ENCODE assay signal across 8 mouse cellular contexts in genomic region chr4:41507326-41507924, GRCm38 (mm10). TPM values are rescaled to one million over a fixed set of nuclear protein-coding genes. Genes with fewer than 3 reads are reported as not detected.
DNase-seq lines count a peak whose midpoint lies in the region; ATAC-seq and TF ChIP-seq lines count a peak whose summit lies in the region.

No protein-coding gene starts in this region.

- peaks cover 23% of the 10 kb centered on the region for H3K27me3 ChIP-seq in heart, embryonic 11.5 days (ENCODE audit: control insufficient read depth, insufficient read depth, low read length)
- H3K27me3 ChIP-seq in G1E (ENCODE audit: insufficient read depth, low read length) = peaks cover 26% of the 10 kb centered on the region
- peaks cover 2% of the 10 kb centered on the region; the same call in 1 of the 2 replicates for H3K27me3 ChIP-seq in forebrain, embryonic 15.5 days

- peak overlapping the region; percentile 94 for H3K4me2 ChIP-seq in heart, embryonic 11.5 days
- peak overlapping the region; percentile 72 for H3K4me2 ChIP-seq in forebrain, embryonic 15.5 days (replicated peaks)

- intact Hi-C loops in heart, postnatal 25 days (cut with DNase I) = loop anchor here (2.0 kb wide), 1 partner anchor 39 kb away; no protein-coding TSS in a partner anchor

- peaks cover 2% of the 10 kb centered on the region for H3K4me1 ChIP-seq in heart, embryonic 11.5 days (ENCODE audit: control insufficient read depth, insufficient read depth, low read length)
- peaks cover 50% of the 10 kb centered on the region for H3K4me1 ChIP-seq in G1E (ENCODE audit: insufficient read depth, low read depth, low read length)
- H3K4me1 ChIP-seq in forebrain, embryonic 15.5 days = peaks cover 26% of the 10 kb centered on the region

- WGBS in heart, embryonic 11.5 days (ENCODE audit: insufficient replicate concordance) = 2% methylated on average over 22 of the region's 22 CpGs
- 1% methylated on average over 22 of the region's 22 CpGs for WGBS in forebrain, embryonic 15.5 days
- 20% methylated on average over 22 of the region's 22 CpGs for WGBS in macrophage (ENCODE audit: missing documents)

- H3K4me3 ChIP-seq in heart, embryonic 11.5 days (ENCODE audit: low read depth, low read length) = peak overlapping the region; percentile 52
- H3K4me3 ChIP-seq in G1E (ENCODE audit: low read depth, low read length) = peak overlapping the region; percentile 69
- peak overlapping the region; percentile 53 for H3K4me3 ChIP-seq in forebrain, embryonic 15.5 days
- peak overlapping the region; percentile 14; the same call in 1 of the 2 replicates for H3K4me3 ChIP-seq in macrophage (ENCODE audit: inconsistent target)

- H3K36me3 ChIP-seq in heart, embryonic 11.5 days (ENCODE audit: control insufficient read depth, insufficient read depth, low read length) = no peaks in the 10 kb centered on the region
- H3K36me3 ChIP-seq in G1E (replicated peaks) = no peaks in the 10 kb centered on the region
- no peaks in the 10 kb centered on the region for H3K36me3 ChIP-seq in forebrain, embryonic 15.5 days
- no peaks in the 10 kb centered on the region for H3K36me3 ChIP-seq in macrophage (ENCODE audit: inconsistent target)

- no peaks in the 10 kb centered on the region for H3K9me3 ChIP-seq in heart, embryonic 11.5 days (replicated peaks; ENCODE audit: control insufficient read depth, low read length)
- H3K9me3 ChIP-seq in G1E (replicated peaks) = no peaks in the 10 kb centered on the region
- H3K9me3 ChIP-seq in forebrain, embryonic 15.5 days = no peaks in the 10 kb centered on the region

- no peak for DNase-seq in heart, postnatal 25 days (ENCODE audit: low spot score)
- DNase-seq in G1E (ENCODE audit: low spot score) = no peak
- no peak for DNase-seq in adrenal gland, adult 2 months
- no peak for DNase-seq in frontal cortex, adult 2 months (ENCODE audit: extremely low spot score in 1 of 2, low spot score in 1 of 2)
- DNase-seq in c-Kit-positive CD71-positive TER-119-positive erythroid progenitor cells, embryonic 14.5 days (ENCODE audit: low spot score) = no peak

- H3K27ac ChIP-seq in heart, embryonic 11.5 days (ENCODE audit: low read depth, low read length) = no peak overlapping the region
- peak overlapping the region; percentile 72 for H3K27ac ChIP-seq in forebrain, embryonic 15.5 days (replicated peaks)
- no peak overlapping the region for H3K27ac ChIP-seq in macrophage

- no peak for ATAC-seq in heart, embryonic 11.5 days (replicated peaks; ENCODE audit: insufficient number of reproducible peaks, low FRiP score, low TSS enrichment)
- ATAC-seq in G1E (ENCODE audit: extremely low read depth, insufficient number of reproducible peaks, low FRiP score, poor library complexity, severe bottlenecking) = no peak
- ATAC-seq in forebrain, embryonic 15.5 days (replicated peaks) = peak; percentile 23

- no peaks in the 10 kb centered on the region for H3K79me2 ChIP-seq in macrophage (ENCODE audit: inconsistent target)

- peak overlapping the region; percentile 58 for H3K9ac ChIP-seq in heart, embryonic 11.5 days (ENCODE audit: low read depth, low read length)
- H3K9ac ChIP-seq in forebrain, embryonic 15.5 days (replicated peaks) = peak overlapping the region; percentile 67

- no peak for TF ChIP-seq CTCF in G1E (IDR thresholded peaks at IDR 0.05; ENCODE audit: low read depth, low read length)

RNA-seq across cellular contexts. Expression of gene AI464131, which starts 4.5 kb away (rescaled TPM):
- polyA plus RNA-seq in heart, embryonic 11.5 days (2014; fragmentation: Nextera tagmentation; extraction: Ambion mirVana) = 2.9 and 3.2 TPM in 2 replicates
- 10 to 100 TPM; 10.2 to 10.4 TPM for total RNA-seq in heart, postnatal 25 days (2021)
- 4.3 and 4.4 TPM in 2 replicates for total RNA-seq in G1E (2014; fragmentation: Nextera tagmentation)
- 7.0 and 7.3 TPM in 2 replicates for total RNA-seq in G1E (2017)
- 2.2 and 3.1 TPM in 2 replicates for polyA plus RNA-seq in G1E (2012)
- 2.8 and 3.1 TPM in 2 replicates for polyA plus RNA-seq in forebrain, embryonic 15.5 days (2015; fragmentation: Nextera tagmentation; extraction: Ambion mirVana)
- 1 to 10 TPM in 1 of 26 experiments, under 1 TPM in 3, not detected in 22; 0.19 to 1.0 (median 0.68) TPM for total RNA-seq in macrophage (2018; cell fraction: chromatin; rRNA removed)
- under 1 TPM; 0.04 to 0.27 (median 0.10) TPM for total RNA-seq in macrophage (2018; cell fraction: cytosol; rRNA removed)
- total RNA-seq in macrophage (2018; cell fraction: nucleus; rRNA removed) = 1 to 10 TPM in 3 of 26 experiments, under 1 TPM in 16, not detected in 7; 0.12 to 5.5 (median 0.33) TPM
- 0.10 to 0.13 TPM (median 0.12 TPM) in 3 replicates for polyA plus RNA-seq in macrophage (2018)
- total RNA-seq in adrenal gland, adult 2 months (2021) = 10 to 100 TPM; 12.3 to 15.2 TPM
- polyA plus RNA-seq in adrenal gland, adult 2 months (2012; rRNA removed) = 11.5 and 14.6 TPM in 2 replicates
- polyA plus RNA-seq in frontal cortex, adult 2 months (2012; rRNA removed) = 22.6 and 23.6 TPM in 2 replicates

RNA-seq across cellular contexts. Expression of gene 1110017D15Rik, which starts 9.7 kb away (rescaled TPM):
- not detected in 2 replicates for polyA plus RNA-seq in heart, embryonic 11.5 days (2014; fragmentation: Nextera tagmentation; extraction: Ambion mirVana)
- not detected for total RNA-seq in heart, postnatal 25 days (2021)
- total RNA-seq in G1E (2014; fragmentation: Nextera tagmentation) (7.3 and 10.5 TPM in 2 replicates), G1E (2017) (0.22 and 1.7 TPM in 2 replicates)
- polyA plus RNA-seq in G1E (2012) (0.08 TPM in 1 of 2 replicates, not detected in the other), macrophage (2018) (0.22 TPM in 1 of 3 replicates, not detected in the others)
- polyA plus RNA-seq in forebrain, embryonic 15.5 days (2015; fragmentation: Nextera tagmentation; extraction: Ambion mirVana) = 9.4 and 15.7 TPM in 2 replicates
- total RNA-seq in macrophage (2018; cell fraction: chromatin; rRNA removed) = 1 to 10 TPM in 25 of 26 experiments, not detected in 1; 1.3 to 5.4 (median 3.0) TPM
- total RNA-seq in macrophage (2018; cell fraction: cytosol; rRNA removed) = under 1 TPM in 8 of 26 experiments, not detected in 18; 0.14 to 0.24 (median 0.19) TPM
- total RNA-seq in macrophage (2018; cell fraction: nucleus; rRNA removed) = 1 to 10 TPM in 25 of 26 experiments, under 1 TPM in 1; 0.46 to 6.1 (median 1.9) TPM
- total RNA-seq in adrenal gland, adult 2 months (2021) = under 1 TPM in 1 of 2 experiments, not detected in 1; 0.55 TPM
- polyA plus RNA-seq in adrenal gland, adult 2 months (2012; rRNA removed) = 0.40 and 0.66 TPM in 2 replicates
- 10.1 and 10.6 TPM in 2 replicates for polyA plus RNA-seq in frontal cortex, adult 2 months (2012; rRNA removed)

RNA-seq across cellular contexts. Expression of gene Nudt2, which starts 42.5 kb away (rescaled TPM):
- 45.0 and 46.4 TPM in 2 replicates for polyA plus RNA-seq in heart, embryonic 11.5 days (2014; fragmentation: Nextera tagmentation; extraction: Ambion mirVana)
- total RNA-seq in heart, postnatal 25 days (2021) = 10 to 100 TPM; 29.6 to 32.7 TPM
- total RNA-seq in G1E (2014; fragmentation: Nextera tagmentation) (22.5 and 26.6 TPM in 2 replicates), G1E (2017) (62.3 and 72.7 TPM in 2 replicates)
- polyA plus RNA-seq in G1E (2012) (5.9 and 12.4 TPM in 2 replicates), macrophage (2018) (26.0 to 42.5 TPM (median 28.9 TPM) in 3 replicates)
- polyA plus RNA-seq in forebrain, embryonic 15.5 days (2015; fragmentation: Nextera tagmentation; extraction: Ambion mirVana) = 66.8 and 69.5 TPM in 2 replicates
- 1 to 10 TPM in 19 of 26 experiments, under 1 TPM in 1, not detected in 6; 0.98 to 8.9 (median 3.0) TPM for total RNA-seq in macrophage (2018; cell fraction: chromatin; rRNA removed)
- 10 to 100 TPM; 18.2 to 36.5 (median 25.3) TPM for total RNA-seq in macrophage (2018; cell fraction: cytosol; rRNA removed)
- 10 to 100 TPM in 4 of 26 experiments, 1 to 10 TPM in 21, not detected in 1; 1.4 to 12.9 (median 3.9) TPM for total RNA-seq in macrophage (2018; cell fraction: nucleus; rRNA removed)
- total RNA-seq in adrenal gland, adult 2 months (2021) = 10 to 100 TPM; 32.8 to 33.0 TPM
- polyA plus RNA-seq in adrenal gland, adult 2 months (2012; rRNA removed) = 4.9 and 5.6 TPM in 2 replicates
- 39.5 and 42.0 TPM in 2 replicates for polyA plus RNA-seq in frontal cortex, adult 2 months (2012; rRNA removed)

RNA-seq across cellular contexts. Expression of gene Kif24, which starts 42.7 kb away (rescaled TPM):
- 3.7 and 6.6 TPM in 2 replicates for polyA plus RNA-seq in heart, embryonic 11.5 days (2014; fragmentation: Nextera tagmentation; extraction: Ambion mirVana)
- under 1 TPM; 0.26 to 0.45 TPM for total RNA-seq in heart, postnatal 25 days (2021)
- total RNA-seq in G1E (2014; fragmentation: Nextera tagmentation) (47.8 and 68.0 TPM in 2 replicates), G1E (2017) (16.8 and 21.6 TPM in 2 replicates)
- polyA plus RNA-seq in G1E (2012) (5.6 and 7.0 TPM in 2 replicates), macrophage (2018) (1.0 to 3.9 TPM (median 1.4 TPM) in 3 replicates)
- 5.1 and 5.5 TPM in 2 replicates for polyA plus RNA-seq in forebrain, embryonic 15.5 days (2015; fragmentation: Nextera tagmentation; extraction: Ambion mirVana)
- total RNA-seq in macrophage (2018; cell fraction: chromatin; rRNA removed) = 10 to 100 TPM in 16 of 26 experiments, 1 to 10 TPM in 10; 1.3 to 32.3 (median 13.8) TPM
- 1 to 10 TPM in 24 of 26 experiments, under 1 TPM in 2; 0.72 to 4.0 (median 2.1) TPM for total RNA-seq in macrophage (2018; cell fraction: cytosol; rRNA removed)
- 10 to 100 TPM in 4 of 26 experiments, 1 to 10 TPM in 21, under 1 TPM in 1; 0.75 to 24.9 (median 7.6) TPM for total RNA-seq in macrophage (2018; cell fraction: nucleus; rRNA removed)
- 1 to 10 TPM in 1 of 2 experiments, under 1 TPM in 1; 0.83 to 1.4 TPM for total RNA-seq in adrenal gland, adult 2 months (2021)
- polyA plus RNA-seq in adrenal gland, adult 2 months (2012; rRNA removed) = 0.30 and 0.56 TPM in 2 replicates
- 0.71 and 0.90 TPM in 2 replicates for polyA plus RNA-seq in frontal cortex, adult 2 months (2012; rRNA removed)

Comparison
In these comparisons a context has a peak if more than half of its experiments do, and no peak if none do; other contexts are left out.
1. H3K4me3 ChIP-seq: peak in every context shown above with its lines; median percentile 69 in G1E; 53 in forebrain, embryonic 15.5 days; 52 in heart, embryonic 11.5 days; 14 in macrophage.